Mouse (Mus musculus) embryo, embryonic 11.5 days (tissue): ENCODE measurements at regions not wholly inside any gene's neighbourhood (a gene's known extent, or its start where the extent isn't known, plus 50 kb on each side); places are given as distances from the start of the nearest gene placed in this dataset.
"Not testable (repeated sequence)": the region's sequence is repeated elsewhere in the genome, so short reads cannot be mapped to it uniquely, and the experiment has no call there.

Source experiments
- DNase-seq: peaks from one replicate; pipeline ENCODE4 v3.0.0-alpha.2; 2012; ENCODE audit warnings: low read depth, low spot score

DNA sequence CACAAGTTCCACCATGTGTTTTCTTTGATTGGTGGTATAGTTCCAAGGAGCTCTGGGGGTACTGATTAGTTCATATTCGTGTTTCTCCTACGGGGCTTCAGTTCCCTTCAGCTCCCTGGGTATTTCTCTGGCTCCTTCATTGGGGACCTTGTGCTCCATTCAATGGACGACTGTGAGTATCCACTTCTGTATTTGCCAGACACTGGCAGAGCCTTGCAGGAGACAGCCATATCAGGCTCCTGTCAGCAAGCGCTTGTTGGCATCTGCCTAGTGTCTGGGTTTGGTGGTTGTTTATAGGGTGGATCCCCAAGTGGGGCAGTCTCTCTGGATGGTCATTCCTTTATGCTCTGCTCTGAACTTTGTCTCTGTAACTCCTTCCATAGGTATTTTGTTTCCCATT, 1905.5 kb upstream of the Sel1l start:
- DNase-seq: not testable (repeated sequence)

DNA sequence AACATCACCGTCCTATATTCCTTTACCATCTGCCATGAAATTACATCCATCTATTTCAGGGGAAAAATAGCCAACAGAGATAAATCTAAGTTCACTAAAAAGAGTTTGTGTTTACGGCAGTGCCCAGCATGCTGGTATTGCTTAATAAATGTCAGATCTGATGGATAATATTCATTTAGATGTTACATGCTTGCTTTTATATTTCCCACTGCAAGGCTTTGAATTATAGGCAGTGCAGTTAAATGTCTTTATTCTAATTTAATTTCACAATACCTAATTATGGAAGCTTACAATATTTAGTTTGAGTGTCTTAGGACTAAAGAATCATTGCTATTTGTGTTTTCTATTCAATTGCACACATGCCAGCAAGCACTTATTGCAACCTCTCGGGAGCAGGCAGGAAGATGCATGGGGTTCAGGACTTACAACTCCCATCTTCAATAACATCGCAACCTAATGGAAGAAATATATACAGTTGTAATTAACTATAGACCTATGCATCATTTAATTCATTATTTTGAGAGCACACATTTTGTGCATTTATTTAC, 1899.4 kb upstream of the Sel1l start:
- no peak for DNase-seq

DNA sequence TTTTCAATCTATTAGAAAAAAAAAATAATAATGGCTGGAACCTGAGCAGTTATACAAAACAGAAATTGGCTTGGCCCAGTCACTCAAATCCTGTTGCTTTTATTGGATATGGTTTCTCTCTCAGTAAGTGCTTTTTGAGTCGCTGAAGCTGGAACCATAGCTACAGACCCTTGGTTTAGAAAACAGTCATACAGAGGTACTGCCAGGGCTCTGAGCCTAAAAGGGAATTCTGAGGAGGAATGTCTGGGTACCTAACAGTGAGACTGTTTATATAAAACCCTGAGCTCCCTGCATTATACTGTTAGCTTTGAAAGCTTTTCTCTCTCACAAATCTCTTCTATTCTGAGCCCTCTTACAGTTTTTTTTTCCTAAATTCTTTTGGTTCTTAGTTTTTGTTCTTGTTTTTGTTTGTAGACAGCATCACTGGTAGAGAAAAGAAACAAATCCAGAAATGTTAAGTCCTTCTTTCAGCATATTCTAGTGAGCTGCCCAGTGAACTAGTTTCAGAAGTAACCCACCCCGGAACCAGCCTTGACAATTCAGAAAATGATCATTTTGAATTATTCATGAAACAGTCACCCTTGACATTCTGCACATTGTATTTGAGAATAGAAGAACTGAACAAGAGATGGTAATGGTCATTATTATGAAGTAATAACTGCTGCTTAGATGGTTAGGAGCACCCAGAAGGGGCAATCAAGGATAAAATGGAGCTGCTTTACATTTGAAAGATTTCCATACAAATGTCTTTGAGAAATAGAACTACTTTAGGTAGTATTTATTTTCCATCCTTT, 1869.9 kb upstream of the Sel1l start:
- DNase-seq: no peak

DNA sequence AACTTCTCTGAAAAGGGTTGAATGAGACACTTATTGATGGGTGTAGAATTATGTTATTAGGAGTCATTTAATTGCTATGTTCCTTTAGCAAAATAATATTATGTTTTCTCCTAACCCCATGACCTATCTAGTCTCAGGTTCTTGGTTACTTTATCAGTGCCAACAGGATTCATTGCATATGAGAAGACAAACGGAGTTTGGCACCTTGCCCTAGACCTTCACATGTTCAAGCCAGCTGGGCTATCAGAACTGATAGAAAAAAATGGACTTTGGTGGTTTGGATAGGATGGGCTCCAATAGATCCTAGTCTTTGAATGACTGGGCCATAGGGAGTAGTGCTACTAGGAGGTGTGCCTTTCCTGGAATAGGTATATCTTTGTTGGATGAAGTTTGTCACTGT, 1857.0 kb upstream of the Sel1l start:
- no peak for DNase-seq

DNA sequence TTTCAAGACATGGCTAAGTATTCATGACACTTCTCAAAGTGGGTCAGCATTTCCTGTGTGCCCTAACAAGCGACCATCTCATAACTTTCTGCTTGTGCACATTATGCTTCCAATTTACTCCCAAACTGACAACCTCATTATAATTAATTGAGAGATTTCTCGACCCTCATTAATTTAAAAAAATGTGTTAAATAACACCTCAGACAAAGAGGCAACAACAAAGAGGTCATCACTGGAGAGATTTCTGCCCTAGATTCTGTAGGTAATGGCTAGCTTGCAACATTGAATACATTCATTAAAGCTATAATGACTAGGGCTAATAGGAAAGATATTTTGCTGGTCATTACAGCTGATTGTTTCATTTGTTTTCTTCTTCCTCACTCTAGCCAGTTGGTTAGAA, 1838.2 kb upstream of the Sel1l start:
- DNase-seq: no peak

DNA sequence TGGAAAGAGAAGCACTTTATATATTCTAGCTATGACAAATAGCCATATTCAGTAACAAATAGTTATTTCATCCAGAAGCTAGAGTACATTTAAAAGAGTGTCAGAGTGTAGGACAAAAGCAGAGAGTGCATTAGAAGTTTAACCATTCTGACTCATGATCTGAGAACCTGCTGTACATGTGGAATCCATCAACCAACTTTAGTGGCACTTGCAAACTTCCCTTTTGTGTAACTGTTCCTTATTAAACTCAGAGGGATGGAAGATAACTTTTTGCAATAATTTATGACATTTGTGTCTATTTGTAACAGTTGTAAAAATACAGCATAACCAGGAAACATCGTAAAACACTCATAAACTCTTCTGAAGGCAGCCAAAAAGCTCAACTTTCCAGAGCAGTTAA, 1835.4 kb upstream of the Sel1l start:
- peak; percentile 11 for DNase-seq

DNA sequence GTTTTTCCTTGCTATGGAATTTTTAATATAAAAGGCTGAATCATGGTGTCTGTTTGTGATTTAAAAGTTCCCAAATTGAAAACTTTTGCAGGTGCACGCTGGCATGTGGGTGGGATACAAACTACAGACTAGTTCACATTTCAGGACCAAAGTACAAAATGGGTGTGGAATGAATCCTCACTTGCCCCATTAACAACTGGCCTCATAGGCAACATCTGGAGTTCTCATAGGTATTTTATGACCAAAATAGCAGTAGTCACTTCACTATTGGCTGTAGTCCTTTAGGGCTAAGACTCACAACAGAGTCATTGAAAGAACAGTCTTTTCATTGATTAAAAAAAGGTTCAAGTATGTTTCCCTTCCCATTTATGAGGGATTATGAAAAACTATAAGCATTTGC, 1828.5 kb upstream of the Sel1l start:
- no peak for DNase-seq

DNA sequence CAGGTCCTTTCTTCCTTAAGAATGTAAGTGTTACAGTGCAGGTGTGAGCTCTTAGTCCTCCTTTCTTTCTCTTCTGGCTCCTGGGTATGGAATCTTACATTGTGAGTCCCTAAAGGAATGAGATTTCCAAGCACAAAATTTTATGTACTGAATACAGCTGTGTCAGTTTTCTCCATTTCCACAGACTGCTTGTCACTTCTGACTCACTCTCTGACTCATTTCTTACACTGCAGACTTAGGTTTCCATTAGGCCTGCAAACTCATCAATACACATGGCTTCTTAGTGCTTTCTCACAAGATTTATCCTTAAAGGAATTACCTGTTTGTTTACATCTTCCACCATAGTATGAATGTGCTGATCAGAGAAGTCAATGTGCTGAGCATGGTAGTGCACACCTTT, 1826.1 kb upstream of the Sel1l start:
- DNase-seq: no peak

DNA sequence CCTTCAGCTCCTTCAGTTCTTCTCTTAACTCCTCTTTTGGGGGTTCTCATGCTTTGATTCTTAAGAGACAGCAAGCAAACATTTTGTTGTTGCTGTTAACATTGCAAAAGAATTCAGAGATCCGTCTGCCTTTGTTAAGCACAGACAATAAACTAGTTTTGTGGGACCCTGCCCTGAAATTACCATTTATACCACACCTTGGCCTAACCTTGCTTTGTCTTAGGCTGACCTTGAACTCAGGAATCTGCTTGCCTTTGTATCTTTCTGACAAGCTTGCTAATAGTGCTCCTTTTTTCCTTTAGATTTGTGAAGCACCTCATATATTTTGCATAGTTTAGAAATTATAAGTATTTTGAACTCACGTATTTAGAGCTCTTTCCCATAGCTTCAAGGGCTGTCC, 1820.3 kb upstream of the Sel1l start:
- no peak for DNase-seq

DNA sequence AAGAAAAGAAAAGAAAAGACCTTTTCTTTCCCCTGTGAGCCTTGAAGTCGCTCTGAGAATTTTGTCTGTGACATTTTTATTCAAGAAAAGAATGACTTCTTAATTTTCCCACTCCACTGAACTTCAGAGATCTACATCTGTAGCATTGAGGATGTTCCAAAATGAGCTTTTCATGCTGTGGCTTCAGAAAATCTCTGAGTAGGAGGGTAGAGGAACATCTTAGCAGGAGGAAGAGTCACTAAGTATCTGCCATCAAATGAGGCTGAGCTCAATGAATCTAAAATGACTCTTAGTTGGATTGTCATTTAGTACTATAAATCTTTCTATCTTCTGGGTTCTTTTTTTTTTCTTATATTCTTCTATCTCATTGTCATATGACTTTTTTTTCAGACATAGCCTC, 1817.8 kb upstream of the Sel1l start:
- no peak for DNase-seq
